Mouse (Mus musculus) MEL (cell line): ENCODE data around the gene Lap3.

Experiments used
- CTCF ChIP-seq, 3 experiments: IDR thresholded peaks in 2 of 3; conservative IDR thresholded peaks in 1 of 3; 2 replicates each; pipeline ENCODE4 v1.5.1; 2011 to 2012; ENCODE audit warnings: low read length in 3 of 3, low read depth in 2 of 3, mild to moderate bottlenecking in 2 of 3, improper control_type of control experiment in 1 of 3, inconsistent platforms in 1 of 3, mixed read lengths in 1 of 3, moderate library complexity in 1 of 3; ENCODE audit not compliant: control insufficient read depth in 1 of 3, insufficient read depth in 1 of 3, poor library complexity in 1 of 3, severe bottlenecking in 1 of 3
- ELF1 ChIP-seq: IDR thresholded peaks from 2 replicates; pipeline ENCODE4 v1.6.1; 2014; ENCODE audit warnings: low read depth, mild to moderate bottlenecking, inconsistent platforms, low read length, improper control_type of control experiment, moderate library complexity
- HCFC1 ChIP-seq: IDR thresholded peaks from 2 replicates; pipeline ENCODE4 v1.6.1; 2012; ENCODE audit warnings: low read depth, mild to moderate bottlenecking, inconsistent platforms, low read length, improper control_type of control experiment, moderate library complexity
- KAT2A ChIP-seq: conservative IDR thresholded peaks from 2 replicates; pipeline ENCODE4 v1.6.1; 2012; ENCODE audit warnings: low read depth, low read length, improper control_type of control experiment, inconsistent platforms
- MAX ChIP-seq: IDR thresholded peaks from 2 replicates; pipeline ENCODE4 v1.6.1; 2011; ENCODE audit warnings: low read length, improper control_type of control experiment
- MAZ ChIP-seq: IDR thresholded peaks from 2 replicates; pipeline ENCODE4 v1.6.1; 2012; ENCODE audit warnings: low read depth, mild to moderate bottlenecking, inconsistent platforms, low read length, improper control_type of control experiment
- POLR2A ChIP-seq, 2 experiments: IDR thresholded peaks; 2 replicates each; pipeline ENCODE4 v1.6.1; 2011 to 2012; ENCODE audit warnings: low read length in 2 of 2, mild to moderate bottlenecking in 2 of 2, control low read depth in 1 of 2, improper control_type of control experiment in 1 of 2, low read depth in 1 of 2, moderate library complexity in 1 of 2; ENCODE audit not compliant: control insufficient read depth in 1 of 2, insufficient read depth in 1 of 2, poor library complexity in 1 of 2
- RAD21 ChIP-seq: IDR thresholded peaks from 2 replicates; pipeline ENCODE4 v1.6.1; 2011; ENCODE audit warnings: mild to moderate bottlenecking, low read depth, low read length, improper control_type of control experiment
- RCOR1 ChIP-seq: IDR thresholded peaks from 2 replicates; pipeline ENCODE4 v1.6.1; 2012; ENCODE audit warnings: low read depth, mild to moderate bottlenecking, inconsistent platforms, low read length, improper control_type of control experiment
- TAL1 ChIP-seq: IDR thresholded peaks from 2 replicates; pipeline ENCODE4 v1.6.1; 2012; ENCODE audit warnings: mild to moderate bottlenecking, inconsistent platforms, low read length, moderate library complexity, mixed read lengths
- TCF12 ChIP-seq: IDR thresholded peaks from 2 replicates; pipeline ENCODE4 v1.6.1; 2014; ENCODE audit warnings: low read depth, mild to moderate bottlenecking, inconsistent platforms, low read length, improper control_type of control experiment, moderate library complexity
- ZNF384 ChIP-seq: IDR thresholded peaks from 2 replicates; pipeline ENCODE4 v1.6.1; 2012; ENCODE audit warnings: low read depth, mild to moderate bottlenecking, inconsistent platforms, low read length, improper control_type of control experiment

GRCm38 (mm10) chr5:45454456-45454855, 38.7 kb upstream of the Lap3 start:
- TF ChIP-seq POLR2A (IDR thresholded peaks at IDR 0.05; ENCODE audit: control insufficient read depth in 1 of 2, insufficient read depth in 1 of 2, low read depth in 1 of 2, low read length in 2 of 2, poor library complexity in 1 of 2) (no peak), MAZ (no peak), HCFC1 (no peak), RAD21 (no peak), CTCF (IDR thresholded peaks at IDR 0.05 in 2 of 3, conservative IDR thresholded peaks at IDR 0.05 in 1 of 3; ENCODE audit: control insufficient read depth in 1 of 3, insufficient read depth in 1 of 3, low read depth in 2 of 3, low read length in 3 of 3, poor library complexity in 1 of 3, severe bottlenecking in 1 of 3) (no peak), RCOR1 (no peak), ZNF384 (no peak), TCF12 (no peak), KAT2A (no peak), TAL1 (no peak), ELF1 (no peak), MAX (no peak)
